Mouse (Mus musculus): ENCODE measurements around the gene Sirt4. TPM values are rescaled to one million over a fixed set of nuclear protein-coding genes. Genes with fewer than 3 reads are reported as not detected.
"Not testable (repeated sequence)": the region's sequence is repeated elsewhere in the genome, so short reads cannot be mapped to it uniquely, and the experiment has no call there.

The Sirt4 gene
- polyA plus RNA-seq, 1 experiment from 2014 or later = 24.2 TPM

DNA sequence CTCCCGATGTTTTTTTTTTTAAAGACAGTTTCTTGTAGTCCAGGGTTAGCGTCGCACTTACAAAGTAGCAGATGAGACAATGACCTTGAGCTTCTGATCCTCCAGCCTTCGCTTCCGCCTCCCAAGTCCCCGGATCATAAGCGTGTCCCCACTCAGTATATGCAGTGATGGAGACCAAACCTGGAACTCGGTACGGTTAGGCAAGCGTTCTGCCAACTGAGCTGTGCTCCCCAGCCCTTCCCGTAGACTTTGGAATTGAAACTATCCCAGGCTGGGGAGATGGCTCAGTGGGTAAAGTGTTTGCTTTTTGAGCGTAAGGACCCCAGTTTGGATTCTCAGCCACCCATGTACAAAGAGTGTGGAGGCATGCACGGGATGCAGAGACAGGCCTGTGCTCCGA is 28.7 kb upstream of the Sirt4 start:
- 0 out of 2 replicates have a peak, but pooled peaks cover 6% of the 10 kb centered on the region for H3K27me3 ChIP-seq
- peaks cover 32% of the 10 kb centered on the region for H3K4me1 ChIP-seq
- H3K4me3 ChIP-seq = no peak overlapping the region
- no peaks in the 10 kb centered on the region for H3K36me3 ChIP-seq
- WGBS = 96% methylated on average over 14 of the region's 14 CpGs
- H3K4me2 ChIP-seq (replicated peaks) = no peak overlapping the region
- H3K9me3 ChIP-seq = no peaks in the 10 kb centered on the region
- no peak overlapping the region for H3K9ac ChIP-seq (replicated peaks)
- H3K27ac ChIP-seq (replicated peaks) = no peak overlapping the region
- no peak for ATAC-seq (ENCODE audit: low FRiP score, low read depth)

DNA sequence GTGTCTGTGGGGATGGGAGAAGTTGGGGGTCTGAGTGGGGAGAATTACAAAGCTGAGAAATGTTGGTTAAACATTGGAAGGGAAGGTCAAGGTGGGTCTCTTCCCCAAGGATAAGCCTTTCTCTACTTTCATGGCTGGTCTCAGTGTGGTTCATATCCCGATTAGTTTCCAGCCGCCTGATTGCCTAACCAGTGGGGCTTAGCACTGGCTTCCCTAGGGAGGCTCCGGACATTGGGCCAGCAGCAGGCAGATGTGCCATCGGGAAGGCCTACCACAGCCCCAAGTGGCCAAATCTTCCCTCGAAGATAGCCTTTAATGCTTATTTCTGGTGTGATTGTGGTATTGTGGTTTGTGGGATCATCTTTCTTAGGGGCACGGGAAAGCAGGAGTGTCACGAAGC is 27.9 kb upstream of the Sirt4 start:
- H3K9ac ChIP-seq (replicated peaks) = no peak overlapping the region
- ATAC-seq (ENCODE audit: low FRiP score, low read depth) = no peak
- no peak overlapping the region for H3K4me2 ChIP-seq (replicated peaks)
- peaks cover 41% of the 10 kb centered on the region for H3K4me1 ChIP-seq
- no peaks in the 10 kb centered on the region for H3K9me3 ChIP-seq
- 91% methylated on average over 7 of the region's 7 CpGs for WGBS
- H3K27ac ChIP-seq (replicated peaks) = no peak overlapping the region
- H3K4me3 ChIP-seq = no peak overlapping the region
- peaks cover 14% of the 10 kb centered on the region; the same call in 1 of the 2 replicates for H3K27me3 ChIP-seq
- no peaks in the 10 kb centered on the region for H3K36me3 ChIP-seq

DNA sequence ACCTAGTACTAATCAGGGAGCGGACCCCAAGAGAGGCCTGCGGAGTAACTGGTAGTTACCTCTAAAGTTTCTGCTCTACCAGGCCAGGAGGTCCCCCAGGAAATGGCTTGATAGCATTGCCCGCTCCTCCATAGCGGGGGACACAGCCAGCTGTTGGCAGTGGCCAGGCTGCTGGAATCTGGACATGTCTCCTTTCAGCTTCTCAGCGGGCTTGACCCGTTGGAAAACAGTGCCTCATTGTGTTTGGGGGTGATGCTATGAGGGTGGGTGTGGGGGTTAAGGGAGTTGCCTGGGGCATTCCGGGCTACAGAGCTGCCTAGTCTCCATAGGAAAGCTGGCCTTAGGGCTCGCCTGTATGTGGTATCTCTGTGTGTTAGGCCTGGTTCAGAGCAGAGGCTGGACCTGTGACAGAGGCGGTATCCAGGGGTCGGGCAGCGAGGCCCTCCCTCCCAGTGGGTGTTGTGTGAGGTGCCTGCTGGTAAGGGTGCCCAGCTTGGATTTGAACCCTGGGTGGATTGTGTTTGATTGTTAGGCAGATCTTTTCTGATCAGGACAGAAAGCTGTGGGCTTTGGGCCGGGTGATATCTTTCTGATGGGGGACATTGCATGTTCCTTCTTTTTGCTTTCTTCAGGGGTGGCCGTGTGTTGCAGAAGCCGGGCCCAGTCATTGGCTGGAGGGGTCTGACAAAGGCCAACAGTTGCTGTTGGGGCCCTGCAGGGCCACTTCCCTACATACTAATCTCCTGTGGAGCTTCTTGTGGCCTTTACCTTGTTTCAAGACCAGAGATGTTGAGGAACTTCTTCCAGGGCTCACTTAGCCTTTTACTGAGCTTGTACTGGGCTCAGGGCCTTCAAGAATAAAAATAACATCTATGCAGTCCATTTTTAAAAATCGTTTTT is 25.5 kb upstream of the Sirt4 start:
- 65% methylated on average over 15 of the region's 15 CpGs for WGBS
- H3K9me3 ChIP-seq = no peaks in the 10 kb centered on the region
- H3K27me3 ChIP-seq = peaks cover 16% of the 10 kb centered on the region; the same call in 1 of the 2 replicates
- no peak for ATAC-seq (ENCODE audit: low FRiP score, low read depth)
- no peak overlapping the region for H3K4me3 ChIP-seq
- peaks cover 43% of the 10 kb centered on the region for H3K4me1 ChIP-seq
- H3K4me2 ChIP-seq (replicated peaks) = peak overlapping the region; percentile 4; the same call in 1 of the 2 replicates
- no peaks in the 10 kb centered on the region for H3K36me3 ChIP-seq
- 0 out of 2 replicates have a peak overlapping the region, but pooled peaks have one; percentile 20 for H3K27ac ChIP-seq (replicated peaks)
- no peak overlapping the region for H3K9ac ChIP-seq (replicated peaks)

DNA sequence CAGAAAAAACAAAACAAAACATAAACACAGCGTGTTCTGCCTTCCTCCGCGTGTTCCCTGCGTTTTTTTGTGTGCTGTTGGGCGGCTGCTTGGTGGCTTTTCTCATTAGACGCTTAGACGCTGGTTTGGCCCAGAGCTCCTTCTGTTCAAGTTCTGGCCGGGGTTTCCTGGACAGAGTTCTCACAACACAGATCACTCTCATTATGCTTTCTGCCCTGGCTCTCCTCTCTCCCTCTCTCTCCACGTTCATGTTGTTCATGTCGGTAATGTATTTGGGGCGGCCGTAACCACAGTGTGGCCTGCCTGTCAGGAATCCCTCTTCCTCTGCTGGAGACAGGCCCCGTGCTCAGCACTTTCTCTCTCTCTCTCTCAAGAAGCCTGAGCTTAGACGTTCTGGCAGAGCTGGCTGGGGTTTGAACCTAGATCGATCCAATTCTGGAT is 24.8 kb upstream of the Sirt4 start:
- Histone ChIP-seq H3K4me2 (replicated peaks) (peak overlapping the region; percentile 11; the same call in 1 of the 2 replicates), H3K27ac (replicated peaks) (0 out of 2 replicates have a peak overlapping the region, but pooled peaks have one; percentile 20), H3K9ac (replicated peaks) (no peak overlapping the region), H3K4me3 (peak overlapping the region; percentile 2; the same call in 1 of the 2 replicates), H3K36me3 (no peaks in the 10 kb centered on the region), H3K27me3 (peaks cover 16% of the 10 kb centered on the region; the same call in 1 of the 2 replicates), H3K4me1 (peaks cover 36% of the 10 kb centered on the region), H3K9me3 (no peaks in the 10 kb centered on the region)
- ATAC-seq (ENCODE audit: low FRiP score, low read depth) = no peak
- WGBS = 52% methylated on average over 15 of the region's 15 CpGs

DNA sequence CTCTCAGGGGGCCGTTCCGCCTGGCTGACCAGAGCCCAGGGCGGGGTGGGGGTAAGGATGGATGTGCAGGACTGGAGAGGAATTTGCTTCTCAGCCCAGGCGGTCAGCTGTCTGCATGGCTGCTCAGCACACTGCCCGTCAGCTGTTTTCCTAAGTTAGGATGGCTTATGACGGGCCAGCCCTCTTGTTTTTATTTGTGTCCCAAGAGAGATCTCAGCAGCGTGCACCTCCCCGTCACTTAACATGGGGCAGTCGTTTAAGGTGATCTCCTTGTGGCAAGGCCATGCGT is 24.3 kb upstream of the Sirt4 start:
- H3K9ac ChIP-seq (replicated peaks) = peak overlapping the region; percentile 83

DNA sequence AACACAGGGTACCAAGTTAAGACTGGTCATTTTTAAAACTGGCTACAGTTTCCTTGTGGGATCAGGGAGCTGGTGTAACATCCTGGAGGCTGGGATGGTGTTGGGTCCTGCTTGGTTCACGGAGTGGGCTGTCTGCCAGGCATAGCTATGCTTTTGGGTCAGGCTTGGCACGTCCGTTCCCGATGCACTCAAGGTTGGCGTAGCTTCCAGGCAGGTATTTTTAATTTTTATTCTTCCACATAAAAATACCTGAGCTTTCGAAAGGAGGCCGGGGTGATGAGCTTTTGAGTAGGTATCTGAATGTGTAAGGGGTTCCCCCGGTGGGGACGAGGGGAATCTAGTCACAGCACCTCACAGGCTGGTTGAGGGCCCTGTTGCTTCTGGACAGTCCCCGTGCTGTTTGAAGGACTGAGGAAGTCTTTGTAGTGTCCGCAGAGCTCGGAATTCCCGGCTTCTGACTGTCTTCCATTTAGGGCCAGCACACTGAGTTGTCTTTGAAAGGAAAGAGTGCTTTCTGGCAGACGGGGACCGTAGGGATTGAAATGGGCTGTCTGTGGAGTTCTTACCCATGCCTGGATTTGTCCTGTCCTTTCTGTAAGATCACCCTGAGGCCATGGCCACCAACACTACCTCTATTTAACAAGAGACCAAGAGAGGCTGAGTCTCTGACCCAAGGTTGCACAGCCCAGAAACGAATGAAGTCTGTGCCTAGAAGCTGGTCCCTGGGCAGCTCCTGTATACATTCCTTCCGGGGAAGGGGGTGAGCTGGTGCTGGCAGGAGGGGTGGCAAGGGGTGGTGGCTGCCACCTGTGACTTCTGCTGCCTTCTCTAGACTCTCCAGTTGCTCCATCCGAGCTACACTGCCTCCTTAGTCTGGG is 23.7 kb upstream of the Sirt4 start:
- ATAC-seq (ENCODE audit: low FRiP score, low read depth) = no peak
- Histone ChIP-seq H3K9ac (replicated peaks) (peak overlapping the region; percentile 83), H3K4me2 (replicated peaks) (peak overlapping the region; percentile 90), H3K27ac (replicated peaks) (no peak overlapping the region), H3K27me3 (peaks cover 16% of the 10 kb centered on the region; the same call in 1 of the 2 replicates), H3K36me3 (no peaks in the 10 kb centered on the region), H3K4me1 (peaks cover 36% of the 10 kb centered on the region), H3K4me3 (peak overlapping the region; percentile 87), H3K9me3 (no peaks in the 10 kb centered on the region)
- WGBS = 43% methylated on average over 18 of the region's 18 CpGs

More for the DNA sequence above, 24.3 kb upstream of the Sirt4 start:
- Histone ChIP-seq H3K27ac (replicated peaks) (no peak overlapping the region), H3K4me2 (replicated peaks) (peak overlapping the region; percentile 90), H3K36me3 (no peaks in the 10 kb centered on the region), H3K27me3 (peaks cover 16% of the 10 kb centered on the region; the same call in 1 of the 2 replicates), H3K4me3 (peak overlapping the region; percentile 21), H3K4me1 (peaks cover 36% of the 10 kb centered on the region), H3K9me3 (no peaks in the 10 kb centered on the region)
- WGBS = 30% methylated on average over 10 of the region's 10 CpGs
- no peak for ATAC-seq (ENCODE audit: low FRiP score, low read depth)

DNA sequence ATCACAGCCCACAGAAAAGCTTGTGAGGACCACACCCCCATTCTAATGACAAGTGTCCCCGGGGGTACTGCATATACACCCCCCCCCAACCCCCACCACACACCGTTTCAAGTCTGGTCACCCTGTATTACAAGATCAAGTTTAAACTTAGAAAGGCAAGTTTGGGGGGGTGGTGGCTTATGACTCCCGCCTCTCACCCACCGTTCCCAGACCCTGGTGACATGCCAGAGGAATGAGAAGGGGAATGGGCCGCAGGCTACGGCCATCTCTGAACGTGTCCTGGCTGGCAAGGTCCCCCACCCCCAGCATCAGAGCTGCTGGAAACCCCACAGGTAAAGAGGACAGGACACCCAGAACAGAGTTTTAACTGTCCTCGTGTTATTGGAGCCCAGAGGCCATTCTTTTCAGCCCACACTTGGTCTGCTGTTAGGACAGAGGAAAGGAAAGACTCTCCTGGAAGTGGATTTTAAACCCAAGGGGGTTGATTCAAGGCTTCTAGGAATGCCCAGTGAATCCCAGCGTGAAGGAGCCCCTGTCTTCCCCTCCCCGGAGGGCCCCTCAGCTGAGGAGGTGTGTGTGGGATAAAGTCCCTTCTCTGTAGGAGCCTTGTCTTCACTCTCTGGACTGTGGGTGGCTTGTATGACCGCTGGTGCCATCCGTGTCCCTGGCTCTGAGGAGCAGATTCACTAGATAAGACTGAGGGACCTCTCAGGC is 22.9 kb upstream of the Sirt4 start:
- H3K9me3 ChIP-seq = no peaks in the 10 kb centered on the region
- H3K4me1 ChIP-seq = peaks cover 36% of the 10 kb centered on the region
- peak overlapping the region; percentile 83 for H3K9ac ChIP-seq (replicated peaks)
- H3K27me3 ChIP-seq = peaks cover 16% of the 10 kb centered on the region; the same call in 1 of the 2 replicates
- H3K4me2 ChIP-seq (replicated peaks) = peak overlapping the region; percentile 90
- H3K4me3 ChIP-seq = peak overlapping the region; percentile 87
- no peak; the same call in 1 of the 2 replicates for ATAC-seq (ENCODE audit: low FRiP score, low read depth)
- no peaks in the 10 kb centered on the region for H3K36me3 ChIP-seq
- no peak overlapping the region for H3K27ac ChIP-seq (replicated peaks)
- WGBS = 31% methylated on average over 12 of the region's 12 CpGs

DNA sequence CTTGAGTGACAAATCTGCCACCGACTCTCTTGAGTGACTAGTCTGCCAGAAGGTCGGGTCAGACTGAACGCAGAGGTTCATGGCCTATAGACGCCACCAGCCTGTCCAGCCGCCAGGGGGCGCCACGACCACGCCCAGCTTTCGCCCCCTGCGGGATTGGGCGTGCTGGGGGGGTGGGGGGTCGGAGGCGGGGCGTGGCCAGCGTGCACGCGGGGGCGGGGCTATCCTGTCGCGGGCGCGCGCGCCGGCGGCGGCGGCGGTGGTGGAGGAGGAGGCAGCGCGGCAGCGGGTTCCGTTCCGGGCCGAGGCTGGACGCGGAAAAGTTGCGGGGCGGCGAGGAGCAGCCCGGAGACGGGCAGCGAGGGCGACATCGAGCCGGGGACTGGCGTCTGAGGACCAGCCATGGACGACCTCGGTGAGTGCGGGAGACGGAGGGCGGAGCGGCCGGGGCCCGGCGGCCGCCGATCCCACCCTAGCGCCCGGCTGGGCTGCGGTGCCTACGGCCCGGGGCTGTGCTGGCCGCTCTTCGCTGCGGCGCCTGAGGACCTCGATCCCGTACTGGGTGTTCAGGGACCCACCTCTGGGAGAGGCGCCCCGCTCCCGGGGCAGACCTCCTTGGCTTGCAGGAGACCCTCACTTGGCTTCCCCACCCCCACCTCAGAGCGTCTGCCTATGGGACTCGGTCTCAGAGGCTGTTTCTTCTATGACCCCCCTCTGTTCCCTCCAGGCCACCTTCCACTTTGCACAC is 22.1 kb upstream of the Sirt4 start, which contains the start of gene Pxn:
Pxn (plus strand) TSS at position 223 of the 748 bp plus-strand sequence.
- Histone ChIP-seq H3K4me1 (peaks cover 36% of the 10 kb centered on the region), H3K27me3 (peaks cover 16% of the 10 kb centered on the region; the same call in 1 of the 2 replicates), H3K4me3 (peak within 1 kb of the TSS; percentile 87), H3K9ac (replicated peaks) (peak within 1 kb of the TSS; percentile 83), H3K27ac (replicated peaks) (peak within 1 kb of the TSS; percentile 46), H3K36me3 (no peaks in the 10 kb centered on the region), H3K4me2 (replicated peaks) (peak within 1 kb of the TSS; percentile 90), H3K9me3 (no peaks in the 10 kb centered on the region)
- under 1% methylated on average over 61 of the region's 74 CpGs for WGBS
- peak; percentile 90 for ATAC-seq (ENCODE audit: low FRiP score, low read depth)

DNA sequence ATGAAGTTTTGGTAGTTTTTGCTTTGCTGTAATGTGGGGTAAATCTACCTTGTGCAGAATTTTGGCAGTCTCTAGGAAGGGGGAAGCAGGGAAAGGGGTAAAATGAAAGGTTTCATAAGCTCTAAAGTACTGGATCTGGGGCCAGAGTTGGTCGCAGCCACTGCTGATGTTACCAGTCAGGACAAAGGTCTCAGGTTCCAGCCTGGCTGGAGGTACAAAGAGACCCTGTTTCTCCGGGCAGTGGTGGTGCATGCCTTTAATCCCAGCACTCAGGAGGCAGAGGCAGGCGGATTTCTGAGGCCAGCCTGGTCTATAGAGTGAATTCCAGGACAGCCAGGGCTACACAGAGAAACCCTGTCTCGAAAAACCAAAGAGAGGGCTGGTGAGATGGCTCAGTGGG is 21.1 kb upstream of the Sirt4 start:
- peaks cover 16% of the 10 kb centered on the region; the same call in 1 of the 2 replicates for H3K27me3 ChIP-seq
- ATAC-seq (ENCODE audit: low FRiP score, low read depth) = not testable (repeated sequence)
- WGBS = 74% methylated on average over 4 of the region's 4 CpGs

DNA sequence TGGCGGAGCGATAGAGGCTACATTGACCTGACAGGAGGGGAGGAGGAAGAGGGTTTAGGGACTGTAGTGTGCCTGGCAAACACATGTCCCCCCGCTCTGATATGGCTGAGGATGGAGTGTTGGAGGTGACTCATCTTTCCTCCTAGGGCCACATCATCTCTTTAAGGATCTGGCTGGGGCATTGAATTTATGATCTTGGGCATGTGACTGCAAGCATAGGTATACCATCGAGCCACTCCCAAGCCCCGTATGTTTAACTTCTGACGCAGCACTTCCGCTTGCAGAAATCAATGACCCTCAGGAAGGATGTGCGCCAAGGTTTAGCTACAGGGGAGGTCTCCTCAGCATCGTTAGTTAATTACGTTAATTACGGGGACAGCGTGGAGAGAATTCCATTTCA is 18.5 kb upstream of the Sirt4 start:
- no peaks in the 10 kb centered on the region for H3K36me3 ChIP-seq
- H3K9ac ChIP-seq (replicated peaks) = no peak overlapping the region
- H3K4me2 ChIP-seq (replicated peaks) = no peak overlapping the region
- no peak for ATAC-seq (ENCODE audit: low FRiP score, low read depth)
- peaks cover 12% of the 10 kb centered on the region for H3K4me1 ChIP-seq
- no peak overlapping the region for H3K4me3 ChIP-seq
- 65% methylated on average over 12 of the region's 12 CpGs for WGBS
- peaks cover 8% of the 10 kb centered on the region; the same call in 1 of the 2 replicates for H3K27me3 ChIP-seq
- no peak overlapping the region for H3K27ac ChIP-seq (replicated peaks)
- H3K9me3 ChIP-seq = no peaks in the 10 kb centered on the region

More for the DNA sequence above, 21.1 kb upstream of the Sirt4 start:
- not testable (repeated sequence) for H3K27ac ChIP-seq (replicated peaks); H3K36me3 ChIP-seq; H3K4me3 ChIP-seq; H3K4me2 ChIP-seq (replicated peaks); H3K9me3 ChIP-seq; H3K9ac ChIP-seq (replicated peaks)
- peaks cover 36% of the 10 kb centered on the region for H3K4me1 ChIP-seq

Measured in midbrain, embryonic 12.5 days (tissue).